Mouse (Mus musculus): Measurements from ENCODE around the gene Cabin1. TPM values are rescaled to one million over a fixed set of nuclear protein-coding genes. Genes with fewer than 3 reads are reported as not detected.

Cabin1 gene
- total and polyA plus RNA-seq, 3 experiments, result 27.2 to 115 (median 54.9) TPM

GRCm38 (mm10) chr10:75764519-75765473 is 655 bp upstream of the Cabin1 start:
- Histone ChIP-seq H3K79me2 (ENCODE audit: control insufficient read depth, insufficient read depth, low read length, poor library complexity) (peaks cover 26% of the 10 kb centered on the region), H3K4me1 (ENCODE audit: control insufficient read depth in 1 of 2, insufficient read depth in 2 of 2, low read length in 2 of 2) (peaks cover 8 to 25% of the 10 kb centered on the region in 2 experiments; a peak in 3 of 4 replicates), H3K36me3 (ENCODE audit: control insufficient read depth in 1 of 2, insufficient read depth in 2 of 2, low read length in 2 of 2) (peaks cover 0 to 21% of the 10 kb centered on the region in 2 experiments), H3K27ac (ENCODE audit: control insufficient read depth, low read depth, low read length) (peak overlapping the region; percentile 94), H3K9ac (ENCODE audit: control insufficient read depth, low read depth, low read length, poor library complexity, severe bottlenecking) (peak overlapping the region; percentile 88), H3K27me3 (ENCODE audit: control insufficient read depth in 1 of 2, insufficient read depth in 2 of 2, low read length in 2 of 2) (no peaks in the 10 kb centered on the region), H3K4me3 (ENCODE audit: control insufficient read depth in 1 of 2, insufficient read depth in 1 of 2, low read depth in 2 of 2, low read length in 2 of 2) (peak overlapping the region; percentile 71 to 93), H3K9me3 (replicated peaks; ENCODE audit: insufficient read depth, low read length) (no peaks in the 10 kb centered on the region)
- TF ChIP-seq RCOR1 (IDR thresholded peaks at IDR 0.05; ENCODE audit: low read depth, low read length) (0 out of 2 replicates have a peak, but pooled peaks have one; percentile 12), GATA1 (IDR thresholded peaks at IDR 0.05; ENCODE audit: low read depth, low read length) (0 out of 2 replicates have a peak, but pooled peaks have one; percentile 9), ZNF384 (IDR thresholded peaks at IDR 0.05; ENCODE audit: low read depth, low read length) (peak; percentile 91), ZMIZ1 (IDR thresholded peaks at IDR 0.05; ENCODE audit: low read depth, low read length) (0 out of 2 replicates have a peak, but pooled peaks have one; percentile 27), SIN3A (IDR thresholded peaks at IDR 0.05; ENCODE audit: low read length) (peak; percentile 41; the same call in 1 of the 2 replicates), MAFK (IDR thresholded peaks at IDR 0.05; ENCODE audit: borderline replicate concordance, low read depth, low read length) (no peak), ZKSCAN1 (IDR thresholded peaks at IDR 0.05; ENCODE audit: low read depth, low read length) (no peak), MXI1 (IDR thresholded peaks at IDR 0.05; ENCODE audit: low read depth, low read length) (peak; percentile 91), SMC3 (IDR thresholded peaks at IDR 0.05; ENCODE audit: low read depth, low read length) (peak; percentile 57), ELF1 (IDR thresholded peaks at IDR 0.05; ENCODE audit: low read depth, low read length) (no peak), ETS1 (IDR thresholded peaks at IDR 0.05; ENCODE audit: low read depth, low read length) (peak; percentile 37; the same call in 1 of the 2 replicates), EP300 (IDR thresholded peaks at IDR 0.05; ENCODE audit: low read depth in 1 of 2, low read length in 2 of 2) (peak in 1 of 2 experiments; percentile 28; a peak in 1 of 4 replicates), POLR2AphosphoS5 (IDR thresholded peaks at IDR 0.05; ENCODE audit: borderline replicate concordance, low read depth, low read length) (no peak), TCF12 (IDR thresholded peaks at IDR 0.05; ENCODE audit: low read depth, low read length) (no peak), NELFE (IDR thresholded peaks at IDR 0.05; ENCODE audit: low read depth, low read length) (no peak), TAL1 (IDR thresholded peaks at IDR 0.05; ENCODE audit: low read length) (peak; percentile 37; the same call in 1 of the 2 replicates), MEF2A (IDR thresholded peaks at IDR 0.05; ENCODE audit: extremely low read depth, insufficient replicate concordance, low read depth, low read length, poor library complexity, severe bottlenecking) (no peak), POLR2A (IDR thresholded peaks at IDR 0.05; ENCODE audit: control insufficient read depth in 1 of 2, insufficient read depth in 1 of 2, low read depth in 1 of 2, low read length in 2 of 2, poor library complexity in 1 of 2) (no peak; a peak in 1 of 4 replicates), NRF1 (IDR thresholded peaks at IDR 0.05; ENCODE audit: insufficient read depth, low read depth, low read length, poor library complexity, severe bottlenecking) (no peak), JUND (IDR thresholded peaks at IDR 0.05; ENCODE audit: low read depth, low read length) (no peak), USF2 (IDR thresholded peaks at IDR 0.05; ENCODE audit: borderline replicate concordance in 1 of 2, insufficient read depth in 1 of 2, low read depth in 1 of 2, low read length in 2 of 2) (no peak), TBP (IDR thresholded peaks at IDR 0.05; ENCODE audit: low read depth, low read length) (peak; percentile 72), RAD21 (IDR thresholded peaks at IDR 0.05; ENCODE audit: low read depth, low read length) (peak; percentile 58), MAX (IDR thresholded peaks at IDR 0.05; ENCODE audit: low read length) (no peak), HCFC1 (IDR thresholded peaks at IDR 0.05; ENCODE audit: low read depth, low read length) (peak; percentile 60), UBTF (IDR thresholded peaks at IDR 0.05; ENCODE audit: borderline replicate concordance, insufficient read depth, low read depth, low read length) (no peak), ZC3H11A (IDR thresholded peaks at IDR 0.05; ENCODE audit: low read depth, low read length) (peak; percentile 48), GABPA (IDR thresholded peaks at IDR 0.05; ENCODE audit: low read depth, low read length) (no peak), CHD1 (IDR thresholded peaks at IDR 0.05; ENCODE audit: low read depth, low read length) (peak; percentile 76; the same call in 1 of the 2 replicates), USF1 (IDR thresholded peaks at IDR 0.05; ENCODE audit: low read depth, low read length) (no peak), CHD2 (IDR thresholded peaks at IDR 0.05; ENCODE audit: low read length) (no peak), CTCF (IDR thresholded peaks at IDR 0.05 in 2 of 3, conservative IDR thresholded peaks at IDR 0.05 in 1 of 3; ENCODE audit: control insufficient read depth in 1 of 3, insufficient read depth in 1 of 3, low read depth in 2 of 3, low read length in 3 of 3, poor library complexity in 1 of 3, severe bottlenecking in 1 of 3) (peak; percentile 60 to 78 (median 76)), MAZ (IDR thresholded peaks at IDR 0.05; ENCODE audit: low read depth, low read length) (no peak; the same call in 1 of the 2 replicates)
- peak; percentile 96 for DNase-seq (ENCODE audit: low read depth, low spot score)
